Mouse (Mus musculus) embryonic fibroblast, embryonic 13.5 days (primary cell): ENCODE results near the gene Mfsd4b3. TPM values are rescaled to one million over a fixed set of nuclear protein-coding genes. Genes with fewer than 3 reads are reported as not detected.
A peak's percentile ranks its signal among the peaks of the same experiment; 100 is the strongest.
"Not testable (repeated sequence)": the region's sequence is repeated elsewhere in the genome, so short reads cannot be mapped to it uniquely, and the experiment has no call there.

Experiments used
- H3K27ac ChIP-seq: 2 replicates; pipeline ENCODE4 v1.5.1; 2012; ENCODE audit warnings: low read length, control low read depth, inconsistent platforms; ENCODE audit not compliant: insufficient read depth
- H3K4me1 ChIP-seq: 2 replicates; pipeline ENCODE4 v1.6.1; 2011; ENCODE audit warnings: low read length; ENCODE audit not compliant: control insufficient read depth, insufficient read depth
- H3K4me3 ChIP-seq: 2 replicates; pipeline ENCODE4 v1.5.1; 2011; ENCODE audit warnings: mild to moderate bottlenecking, control low read depth, low read length; ENCODE audit not compliant: insufficient read depth
- CTCF ChIP-seq: IDR thresholded peaks from 2 replicates; pipeline ENCODE4 v1.5.1; 2011; ENCODE audit warnings: mild to moderate bottlenecking, control low read depth, low read length, moderate library complexity, borderline replicate concordance; ENCODE audit not compliant: insufficient read depth
- POLR2A ChIP-seq: IDR thresholded peaks from 2 replicates; pipeline ENCODE4 v1.6.1; 2011; ENCODE audit warnings: low read depth, mild to moderate bottlenecking, control low read depth, low read length, moderate library complexity
- polyA plus RNA-seq: library from polyadenylated mRNA; stranded (reverse); fragments of >200 nt; gene quantifications from 2 replicates; pipeline ENCODE4 v1.2.4, GENCODE M21; 2011; ENCODE audit warnings: low read depth; ENCODE audit not compliant: missing spikeins, insufficient read length

Gene Mfsd4b3
- 0.56 and 1.3 TPM in 2 replicates for polyA plus RNA-seq

DNA sequence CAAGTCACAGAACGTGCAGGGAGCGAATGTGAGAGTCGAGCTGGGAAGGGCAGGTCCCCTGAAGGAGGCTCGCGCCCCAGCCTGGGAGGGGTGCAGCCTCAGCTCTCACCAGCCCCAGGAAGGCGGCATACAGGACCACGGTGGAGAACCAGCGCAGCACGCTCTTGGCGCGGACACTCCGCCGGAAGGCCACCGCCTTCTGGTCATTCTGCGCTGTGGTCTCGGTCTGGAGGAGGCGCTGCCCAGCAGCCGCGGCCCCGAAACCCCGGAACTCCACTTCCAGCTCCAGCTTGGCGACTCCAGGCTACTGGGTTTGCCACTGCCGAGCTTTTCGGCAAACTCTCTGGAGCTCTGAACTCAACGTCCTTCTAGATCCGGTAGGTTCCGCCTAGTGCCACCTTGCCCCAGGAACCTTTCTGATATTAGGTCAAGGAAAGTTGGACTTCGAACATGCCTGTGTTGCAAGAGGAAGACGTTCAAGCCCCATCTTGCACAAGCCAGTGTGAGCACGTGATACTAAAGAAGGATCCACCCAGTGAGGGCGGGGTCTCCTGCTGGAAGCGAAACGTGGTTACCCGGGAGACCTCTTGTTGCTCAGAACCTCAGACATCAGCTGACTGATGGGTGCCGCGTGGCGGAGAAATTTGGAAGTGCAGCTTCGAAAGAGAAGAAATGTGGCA, at the start of gene Mfsd4b3:
Mfsd4b3 (minus strand) TSS at position 393 of the 680 bp plus-strand sequence.
- Histone ChIP-seq H3K4me1 (no peaks in the 10 kb centered on the region), H3K27ac (peak within 1 kb of the TSS; percentile 15; the same call in 1 of the 2 replicates), H3K4me3 (peak within 1 kb of the TSS; percentile 54)
- TF ChIP-seq POLR2A (peak; percentile 94), CTCF (peak; percentile 41; the same call in 1 of the 2 replicates)

DNA sequence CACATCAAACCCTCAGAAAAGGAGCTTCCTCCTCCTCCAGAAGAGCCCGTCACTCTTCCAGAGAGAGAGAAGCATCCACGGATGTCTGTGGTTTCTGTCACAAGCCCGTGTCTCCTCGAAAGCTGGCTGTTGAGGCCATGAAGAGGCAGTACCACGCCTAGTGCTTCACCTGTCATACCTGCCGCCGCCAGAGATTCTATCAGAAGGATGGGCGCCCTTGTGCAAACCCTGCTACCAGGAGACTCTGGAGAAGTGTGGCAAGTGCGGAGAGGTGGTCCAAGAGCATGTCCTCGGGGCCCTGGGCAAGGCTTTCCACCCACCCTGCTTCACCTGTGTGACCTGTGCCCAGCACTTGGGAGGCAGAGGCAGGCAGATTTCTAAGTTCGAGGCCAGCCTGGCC, 49.6 kb upstream of the Mfsd4b3 start:
- Histone ChIP-seq H3K4me1 (no peaks in the 10 kb centered on the region), H3K4me3 (no peak overlapping the region), H3K27ac (no peak overlapping the region)
- TF ChIP-seq CTCF (no peak), POLR2A (no peak)

DNA sequence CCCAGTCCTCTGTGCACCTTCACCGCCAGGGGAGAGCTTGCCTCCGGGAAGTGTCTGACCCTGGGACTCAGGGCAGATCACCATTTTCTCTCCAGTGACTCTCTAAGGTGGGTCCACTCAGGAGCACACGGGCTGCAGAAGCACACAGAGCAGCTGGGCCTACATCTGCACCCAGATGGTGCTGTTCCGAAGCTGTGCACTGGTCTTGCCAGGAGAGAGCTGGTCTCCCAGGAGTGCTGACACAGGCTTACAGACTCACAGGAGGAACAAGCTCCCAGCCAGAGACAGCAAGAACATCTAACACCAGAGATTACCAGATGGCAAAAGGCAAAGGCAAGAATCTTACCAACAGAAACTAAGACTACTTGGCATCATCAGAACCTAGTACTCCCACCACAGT, 48.9 kb upstream of the Mfsd4b3 start:
- not testable (repeated sequence) for H3K4me3 ChIP-seq, H3K27ac ChIP-seq, H3K4me1 ChIP-seq

DNA sequence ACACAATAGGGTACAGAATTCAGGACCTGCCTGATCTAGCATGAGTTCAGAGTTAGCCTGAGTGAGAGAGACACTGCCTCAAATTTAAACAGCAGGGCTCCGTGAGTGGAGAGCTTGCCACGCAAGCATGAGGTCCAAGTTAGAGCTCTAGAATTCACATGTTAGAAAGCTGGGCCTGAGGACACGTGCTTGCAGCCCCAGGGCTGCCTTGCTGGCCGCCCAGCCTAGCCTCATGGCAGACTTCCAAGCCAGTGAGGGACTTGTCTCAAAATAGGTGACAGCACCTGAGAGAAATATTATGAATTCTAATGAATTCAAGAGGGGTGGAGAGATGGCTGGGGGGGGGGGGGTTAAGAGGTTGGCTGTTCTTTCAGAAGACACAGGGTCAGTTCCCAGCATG, 48.0 kb upstream of the Mfsd4b3 start:
- Histone ChIP-seq H3K27ac (no peak overlapping the region), H3K4me3 (no peak overlapping the region), H3K4me1 (no peaks in the 10 kb centered on the region)
- TF ChIP-seq CTCF, result no peak
- no peak for TF ChIP-seq POLR2A

DNA sequence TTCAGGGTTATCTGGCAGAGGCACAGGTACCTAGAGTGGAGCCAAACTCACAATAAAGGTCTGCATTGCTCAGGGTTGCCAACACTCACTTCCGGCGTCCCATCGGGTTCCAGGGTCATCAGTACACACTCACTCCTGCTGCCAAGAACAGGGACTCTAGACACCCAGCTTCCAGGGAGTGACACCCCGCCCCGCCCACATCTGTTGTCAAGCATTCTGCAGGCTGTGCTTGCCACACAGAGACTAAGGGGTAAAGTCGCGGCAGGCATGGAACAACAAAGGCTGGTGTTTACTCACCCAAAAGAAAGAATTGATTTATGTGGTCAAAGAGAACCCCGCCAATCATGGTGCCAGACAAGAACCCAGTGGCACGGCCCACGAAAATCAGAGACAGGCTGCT, 47.0 kb upstream of the Mfsd4b3 start:
- TF ChIP-seq POLR2A (no peak), CTCF (no peak)
- Histone ChIP-seq H3K27ac (no peak overlapping the region), H3K4me1 (no peaks in the 10 kb centered on the region), H3K4me3 (no peak overlapping the region)

DNA sequence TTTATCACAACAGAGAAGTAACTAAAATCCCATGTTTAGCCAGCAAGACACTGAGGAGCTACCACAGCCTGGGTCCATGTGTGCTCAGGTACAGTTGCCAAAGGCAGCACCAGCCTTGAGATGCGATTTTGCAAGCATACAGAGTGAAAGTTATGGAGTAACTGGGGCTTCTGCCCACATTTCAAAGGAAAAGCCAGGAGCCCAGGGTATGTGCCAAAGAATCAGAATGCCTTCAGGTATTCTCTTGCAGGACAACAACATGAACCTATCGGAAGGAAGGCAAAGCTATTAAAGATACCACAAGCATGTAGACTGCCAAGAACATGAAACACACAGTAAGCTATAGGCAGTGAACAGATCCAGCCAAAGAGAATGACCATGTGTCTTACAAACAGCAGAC, 40.8 kb upstream of the Mfsd4b3 start:
- Histone ChIP-seq H3K27ac (no peak overlapping the region), H3K4me3 (no peak overlapping the region), H3K4me1 (no peaks in the 10 kb centered on the region)
- no peak for TF ChIP-seq POLR2A
- no peak for TF ChIP-seq CTCF

DNA sequence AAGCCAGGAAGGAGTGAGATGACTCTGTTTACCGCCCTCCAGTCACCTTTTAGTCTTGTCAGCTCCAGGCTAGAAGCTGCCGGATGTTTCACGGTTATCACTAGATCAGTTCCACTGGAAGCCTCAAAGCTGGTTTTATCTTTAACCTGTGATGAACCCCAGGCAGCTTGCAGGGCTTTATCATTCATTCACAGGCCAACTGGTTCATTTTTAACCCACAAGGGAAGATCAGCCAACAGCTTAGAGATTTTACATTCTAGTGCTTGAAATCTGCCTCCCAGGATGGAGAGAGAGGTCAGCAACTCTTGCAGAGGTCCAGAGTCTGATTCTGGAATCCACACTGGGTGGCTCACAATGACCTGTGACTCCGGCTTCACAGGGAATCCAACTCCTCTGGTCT, 31.2 kb upstream of the Mfsd4b3 start:
- TF ChIP-seq POLR2A, result no peak
- no peak for TF ChIP-seq CTCF
- no peak overlapping the region for H3K27ac ChIP-seq
- H3K4me1 ChIP-seq, result no peaks in the 10 kb centered on the region
- no peak overlapping the region for H3K4me3 ChIP-seq

DNA sequence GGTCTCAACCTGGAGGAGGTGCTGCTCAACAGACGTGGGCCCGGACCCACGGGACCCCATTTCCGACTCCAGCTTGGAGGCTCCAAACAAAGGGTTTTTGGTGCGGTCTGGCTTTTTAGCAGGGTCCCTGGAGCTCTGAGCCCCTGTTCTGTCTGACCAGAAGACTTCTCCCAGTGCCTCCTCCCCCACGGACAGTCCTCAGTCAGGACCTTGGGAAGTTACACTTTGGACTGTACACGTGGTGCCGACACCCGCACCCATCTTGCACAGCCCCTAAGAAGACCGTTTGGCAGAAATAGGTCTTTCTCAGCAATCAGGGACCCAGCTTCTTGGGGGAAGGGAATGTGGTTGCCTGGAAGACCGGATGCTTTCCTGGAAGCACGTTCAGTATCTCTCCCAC, 26.5 kb upstream of the Mfsd4b3 start, which contains the start of gene Mfsd4b5:
Mfsd4b5 (minus strand) TSS at position 181 of the 400 bp plus-strand sequence.
- TF ChIP-seq CTCF (no peak), POLR2A (no peak)
- Histone ChIP-seq H3K4me3 (no peak within 1 kb of the TSS), H3K27ac (no peak within 1 kb of the TSS), H3K4me1 (no peaks in the 10 kb centered on the region)

DNA sequence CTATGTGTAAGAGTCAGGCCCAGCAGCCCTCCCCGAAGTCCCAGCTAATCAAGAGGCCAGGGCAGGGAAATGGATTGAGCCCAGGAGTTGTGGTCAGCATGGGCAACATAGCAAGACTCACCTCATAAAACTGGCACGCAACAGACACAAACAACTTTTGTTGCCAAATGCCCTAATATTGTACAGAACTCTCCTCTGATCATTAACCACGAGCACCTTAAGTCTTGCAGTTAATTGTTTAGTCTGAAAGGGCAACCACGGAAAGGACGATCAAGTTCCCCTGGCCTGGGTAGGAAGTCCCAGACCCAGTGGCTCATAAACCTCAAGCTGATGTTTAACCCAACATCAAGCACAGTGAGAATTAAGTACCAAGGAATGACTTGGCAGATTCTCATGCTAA, 22.7 kb upstream of the Mfsd4b3 start:
- Histone ChIP-seq H3K27ac (no peak overlapping the region), H3K4me1 (no peaks in the 10 kb centered on the region), H3K4me3 (no peak overlapping the region)
- TF ChIP-seq POLR2A, result no peak
- no peak for TF ChIP-seq CTCF

DNA sequence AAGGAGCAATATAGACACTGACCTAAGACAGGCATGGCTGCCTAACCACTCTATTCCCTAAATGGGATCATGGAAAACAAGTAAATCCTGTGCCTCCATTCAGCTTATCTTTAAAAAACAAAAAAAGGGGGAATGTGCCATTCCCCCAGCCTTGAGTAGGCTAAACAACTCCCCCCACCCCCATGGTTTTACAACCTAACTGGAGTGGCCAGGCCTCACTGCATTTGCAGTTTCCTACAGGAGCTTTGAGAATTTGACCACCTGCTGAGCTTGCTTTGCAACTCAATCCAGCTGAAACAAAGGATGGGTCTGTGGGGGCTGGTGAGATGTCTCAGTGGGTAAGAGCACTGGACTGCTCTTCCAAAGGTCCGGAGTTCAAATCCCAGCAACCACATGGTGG, 18.3 kb upstream of the Mfsd4b3 start:
- Histone ChIP-seq H3K27ac (no peak overlapping the region), H3K4me3 (no peak overlapping the region), H3K4me1 (no peaks in the 10 kb centered on the region)
- no peak for TF ChIP-seq CTCF
- no peak for TF ChIP-seq POLR2A

DNA sequence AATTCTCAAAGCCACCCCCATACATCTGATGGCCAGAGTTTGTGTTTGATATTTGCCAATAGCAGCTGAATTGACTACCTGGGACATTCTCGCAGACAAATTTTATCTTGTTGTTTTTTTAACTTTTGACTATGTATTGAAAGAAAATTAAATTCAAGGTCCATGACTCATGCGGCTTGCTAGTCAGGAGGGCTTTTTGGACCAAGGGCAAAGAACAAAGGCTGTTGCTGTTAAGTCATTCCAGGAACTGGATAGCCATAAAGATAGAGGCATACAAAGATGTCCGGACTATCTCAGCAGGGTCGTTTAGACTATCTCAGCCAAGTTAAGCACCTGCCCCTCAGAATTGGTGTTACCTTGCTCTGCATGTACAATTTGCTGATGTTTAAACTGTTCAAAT, 17.4 kb upstream of the Mfsd4b3 start:
- H3K27ac ChIP-seq, result no peak overlapping the region
- H3K4me3 ChIP-seq, result no peak overlapping the region
- TF ChIP-seq POLR2A (no peak), CTCF (no peak)
- H3K4me1 ChIP-seq, result no peaks in the 10 kb centered on the region
